Mouse (Mus musculus) stomach, postnatal 0 days (tissue): Measurements from ENCODE around the gene Slc15a2. TPM values are rescaled to one million over a fixed set of nuclear protein-coding genes. Genes with fewer than 3 reads are reported as not detected.

Source experiments
- ATAC-seq: fragments of 200-750 bp; cut with Nextera tagmentation; 2 replicates; pipeline ENCODE4 v1.8.0; 2017; ENCODE audit not compliant: low FRiP score, low TSS enrichment
- DNase-seq: peaks from one replicate; pipeline ENCODE4 v3.0.0-alpha.2; 2016; ENCODE audit warnings: low spot score
- H3K27ac ChIP-seq: fragments of 300-500 bp; sonication (generic); replicated peaks from 2 replicates; pipeline ENCODE4 v1.5.1; 2014; ENCODE audit warnings: mild to moderate bottlenecking, control low read depth
- H3K27me3 ChIP-seq: fragments of 300-500 bp; sonication (generic); 2 replicates; pipeline ENCODE4 v1.6.1; 2014; ENCODE audit warnings: low read length; ENCODE audit not compliant: control insufficient read depth, insufficient read depth
- H3K36me3 ChIP-seq: fragments of 300-500 bp; sonication (generic); 2 replicates; pipeline ENCODE4 v1.6.1; 2014; ENCODE audit warnings: low read length, mixed read lengths; ENCODE audit not compliant: control insufficient read depth, insufficient read depth
- H3K4me1 ChIP-seq: fragments of 300-500 bp; sonication (generic); replicated peaks from 2 replicates; pipeline ENCODE4 v1.6.1; 2014; ENCODE audit warnings: antibody characterized with exemption; ENCODE audit not compliant: control insufficient read depth, insufficient read depth
- H3K4me2 ChIP-seq: fragments of 300-500 bp; sonication (generic); replicated peaks from 2 replicates; pipeline ENCODE4 v1.6.1; 2014; ENCODE audit warnings: low read depth, mild to moderate bottlenecking, control low read depth, moderate library complexity
- H3K4me3 ChIP-seq: fragments of 300-500 bp; sonication (generic); 2 replicates; pipeline ENCODE4 v1.5.1; 2014; ENCODE audit warnings: low read depth, low read length, control low read depth
- H3K9ac ChIP-seq: fragments of 300-500 bp; sonication (generic); 2 replicates; pipeline ENCODE4 v1.6.1; 2014; ENCODE audit warnings: mild to moderate bottlenecking, low read length, control low read depth, mixed read lengths
- H3K9me3 ChIP-seq: fragments of 300-500 bp; sonication (generic); 2 replicates; pipeline ENCODE4 v1.6.1; 2016; ENCODE audit warnings: low read length; ENCODE audit not compliant: control insufficient read depth
- CTCF ChIP-seq: IDR thresholded peaks from 2 replicates; pipeline ENCODE4 v1.5.1; 2016; ENCODE audit warnings: antibody characterized with exemption, low read depth, mild to moderate bottlenecking, moderate library complexity
- EP300 ChIP-seq: optimal IDR thresholded peaks from 2 replicates; pipeline ENCODE3; 2016; ENCODE audit warnings: antibody characterized with exemption
- WGBS: fragments of 180-500 bp; shearing (Covaris S2); extraction: QIAGEN DNeasy Blood & Tissue Kit; methylation state at CpG from one replicate; pipeline ENCODE4 v1.1.7; 2014; 5-methylcytosine and 5-hydroxymethylcytosine counted together
- polyA plus RNA-seq: library from polyadenylated mRNA; unstranded; fragments of >200 nt; fragmentation: Nextera tagmentation; extraction: Ambion mirVana; gene quantifications from 2 replicates; pipeline ENCODE4 v1.2.1, GENCODE M21; 2015

Gene Slc15a2
- polyA plus RNA-seq, 1 experiment from 2014 or later = 2.4 TPM

- TF ChIP-seq EP300 = no peak
- TF ChIP-seq CTCF = no peak
- no peak for DNase-seq
- H3K27ac ChIP-seq = no peak overlapping the region
- H3K4me2 ChIP-seq = no peak overlapping the region
- H3K4me3 ChIP-seq = no peak overlapping the region
- no peaks in the 10 kb centered on the region for H3K27me3 ChIP-seq
- WGBS = 75% methylated on average over 3 of the region's 3 CpGs
- H3K9me3 ChIP-seq = no peaks in the 10 kb centered on the region
- no peak for ATAC-seq
- H3K4me1 ChIP-seq = no peaks in the 10 kb centered on the region
- H3K36me3 ChIP-seq = no peaks in the 10 kb centered on the region
- no peak overlapping the region for H3K9ac ChIP-seq
Measured at GRCm38 (mm10) chr16:36820747-36821146, 36.0 kb upstream of the Slc15a2 start.

DNA sequence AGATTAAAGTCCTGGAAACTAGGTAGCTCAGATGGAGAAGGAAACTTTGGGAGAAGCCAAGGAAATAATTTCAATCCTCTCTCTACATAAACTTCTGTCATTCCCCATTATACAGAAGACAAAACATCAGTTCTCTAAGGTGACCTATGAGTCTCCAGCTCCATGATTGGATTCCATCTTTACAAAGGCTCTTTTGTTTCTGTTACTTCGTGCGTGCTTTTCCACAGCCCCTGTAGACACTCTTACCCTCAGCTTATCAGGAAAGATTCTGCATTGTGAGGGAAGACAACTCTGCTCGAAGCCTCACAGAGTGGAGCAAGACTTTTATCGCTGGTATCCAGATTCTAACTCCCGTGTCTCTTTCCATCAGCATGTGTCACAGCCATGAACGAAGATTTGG lies 35.3 kb upstream of the Slc15a2 start:
- H3K27me3 ChIP-seq = no peaks in the 10 kb centered on the region
- no peaks in the 10 kb centered on the region for H3K9me3 ChIP-seq
- DNase-seq = no peak
- no peak overlapping the region for H3K9ac ChIP-seq
- H3K27ac ChIP-seq = no peak overlapping the region
- 79% methylated on average over 6 of the region's 6 CpGs for WGBS
- no peaks in the 10 kb centered on the region for H3K36me3 ChIP-seq
- H3K4me3 ChIP-seq = no peak overlapping the region
- TF ChIP-seq CTCF (no peak), EP300 (no peak)
- H3K4me2 ChIP-seq = no peak overlapping the region
- H3K4me1 ChIP-seq = no peaks in the 10 kb centered on the region
- ATAC-seq = no peak

DNA sequence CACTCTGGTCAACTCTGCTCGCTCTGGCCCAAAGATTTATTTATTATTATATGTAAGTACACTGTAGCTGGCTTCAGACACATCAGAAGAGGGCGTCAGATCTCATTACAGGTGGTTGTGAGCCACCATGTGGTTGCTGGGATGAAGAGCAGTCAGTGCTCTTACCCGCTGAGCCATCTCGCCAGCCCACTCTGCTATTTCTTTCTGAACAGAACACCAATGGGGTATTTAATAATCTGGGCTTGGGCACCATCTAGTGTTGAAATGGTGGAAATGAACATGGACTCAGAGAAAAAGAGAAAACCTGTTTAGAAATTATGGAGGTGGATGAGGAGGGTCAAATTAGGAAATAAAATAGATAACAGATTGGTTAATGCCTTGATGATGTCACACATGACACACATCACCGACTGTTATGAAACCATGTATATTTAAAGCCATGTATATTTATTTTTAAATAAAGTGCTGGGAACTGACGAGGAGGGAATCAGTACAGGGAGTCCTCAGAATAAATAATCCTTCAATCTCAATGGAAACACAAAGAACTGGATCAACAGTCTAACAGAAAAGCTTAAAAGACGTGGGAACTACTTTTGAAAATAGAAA lies 32.7 kb upstream of the Slc15a2 start:
- ATAC-seq (peak; percentile 91), DNase-seq (peak; percentile 71)
- no peak overlapping the region for H3K9ac ChIP-seq
- H3K4me1 ChIP-seq = no peaks in the 10 kb centered on the region
- TF ChIP-seq EP300 (no peak), CTCF (peak; percentile 88)
- no peaks in the 10 kb centered on the region for H3K36me3 ChIP-seq
- no peak overlapping the region for H3K27ac ChIP-seq
- WGBS = 12% methylated on average over 7 of the region's 7 CpGs
- H3K4me3 ChIP-seq = no peak overlapping the region
- H3K9me3 ChIP-seq = no peaks in the 10 kb centered on the region
- no peaks in the 10 kb centered on the region for H3K27me3 ChIP-seq
- H3K4me2 ChIP-seq = no peak overlapping the region

- Histone ChIP-seq H3K4me1 (no peaks in the 10 kb centered on the region), H3K27ac (no peak overlapping the region), H3K27me3 (no peaks in the 10 kb centered on the region), H3K4me2 (no peak overlapping the region), H3K36me3 (no peaks in the 10 kb centered on the region), H3K4me3 (no peak overlapping the region), H3K9me3 (no peaks in the 10 kb centered on the region), H3K9ac (no peak overlapping the region)
- DNase-seq (no peak), ATAC-seq (no peak; the same call in 1 of the 2 replicates)
- TF ChIP-seq EP300 = no peak
- no peak for TF ChIP-seq CTCF
Measured at GRCm38 (mm10) chr16:36816916-36817315, 32.2 kb upstream of the Slc15a2 start.

DNA sequence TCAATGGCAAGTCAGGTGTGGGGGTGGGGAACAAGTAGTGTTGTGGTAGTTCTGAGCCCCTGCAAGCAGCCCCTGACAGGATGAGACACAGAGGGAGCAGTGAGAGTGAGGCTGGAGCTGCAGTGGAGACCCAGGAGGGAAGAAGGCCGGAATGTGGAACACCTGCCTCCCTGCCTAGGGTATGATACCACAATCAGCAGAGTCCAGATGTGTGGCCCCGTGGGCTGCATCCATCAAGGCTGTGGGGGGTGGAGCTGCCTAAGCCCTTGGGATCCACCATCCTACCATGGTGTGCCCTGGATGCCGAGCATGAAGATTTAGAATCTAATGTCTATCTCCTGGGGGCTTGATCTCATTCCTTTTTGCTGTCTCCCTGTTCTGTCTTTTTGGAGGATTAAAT lies 28.9 kb upstream of the Slc15a2 start:
- TF ChIP-seq CTCF = no peak
- no peak for TF ChIP-seq EP300

DNA sequence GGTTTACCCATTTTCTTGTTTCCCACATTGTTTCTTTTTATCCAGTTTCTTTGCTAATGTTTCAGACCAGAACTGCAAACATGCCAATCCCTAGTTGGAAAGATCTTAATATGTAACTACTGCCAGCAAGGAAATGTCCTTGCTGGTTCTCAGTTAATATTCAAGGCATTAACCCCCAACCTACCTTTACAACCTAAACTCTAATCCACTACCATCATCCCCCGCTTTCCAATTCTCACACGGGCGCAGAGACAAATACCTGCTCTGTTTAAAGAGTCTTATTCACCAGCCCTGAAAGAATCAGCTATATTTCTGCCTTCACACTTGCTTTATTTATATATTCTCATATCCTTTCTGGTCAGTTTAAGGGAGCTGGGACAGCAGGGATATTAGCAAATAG lies 23.9 kb upstream of the Slc15a2 start:
- Histone ChIP-seq H3K27me3 (no peaks in the 10 kb centered on the region), H3K9me3 (no peaks in the 10 kb centered on the region), H3K36me3 (no peaks in the 10 kb centered on the region), H3K4me3 (no peak overlapping the region), H3K9ac (no peak overlapping the region), H3K27ac (no peak overlapping the region), H3K4me1 (no peaks in the 10 kb centered on the region), H3K4me2 (no peak overlapping the region)
- DNase-seq (no peak), ATAC-seq (no peak)
- TF ChIP-seq EP300 = no peak
- TF ChIP-seq CTCF = no peak
- WGBS = 77% methylated on average over 3 of the region's 3 CpGs

More for the DNA sequence above, 28.9 kb upstream of the Slc15a2 start:
- Histone ChIP-seq H3K4me3 (no peak overlapping the region), H3K27ac (no peak overlapping the region), H3K27me3 (no peaks in the 10 kb centered on the region), H3K36me3 (no peaks in the 10 kb centered on the region), H3K9me3 (no peaks in the 10 kb centered on the region), H3K9ac (no peak overlapping the region), H3K4me2 (no peak overlapping the region), H3K4me1 (no peaks in the 10 kb centered on the region)
- 68% methylated on average over 3 of the region's 3 CpGs for WGBS
- DNase-seq = no peak
- ATAC-seq = no peak
